Mouse (Mus musculus) thymus, adult 18-20 months (tissue): ENCODE data around the gene Npas3.

ENCODE experiments used
- DNase-seq, 2 experiments: peaks; one replicate each; pipeline ENCODE4 v3.0.0; 2022; ENCODE audit warnings: mixed read lengths in 2 of 2

The Npas3 gene

GRCm38 (mm10) chr12:53802381-53802780, 553.9 kb downstream of the Npas3 start:
- DNase-seq: no peak

- no peak for DNase-seq
Observed at GRCm38 (mm10) chr12:53810081-53810480, 561.6 kb downstream of the Npas3 start.

GRCm38 (mm10) chr12:53814291-53814690, 565.8 kb downstream of the Npas3 start:
- DNase-seq: no peak

GRCm38 (mm10) chr12:53819982-53820381, 571.5 kb downstream of the Npas3 start:
- no peak for DNase-seq

- no peak for DNase-seq
Observed at GRCm38 (mm10) chr12:53822881-53823280, 574.4 kb downstream of the Npas3 start.

- DNase-seq: no peak
Observed at GRCm38 (mm10) chr12:53825251-53825650, 576.8 kb downstream of the Npas3 start.

- no peak for DNase-seq
Observed at GRCm38 (mm10) chr12:53825898-53826605, 577.6 kb downstream of the Npas3 start.

- no peak for DNase-seq
Observed at GRCm38 (mm10) chr12:53826812-53827211, 578.3 kb downstream of the Npas3 start.

- no peak for DNase-seq
Observed at GRCm38 (mm10) chr12:53832590-53832989, 584.1 kb downstream of the Npas3 start.

- no peak for DNase-seq
Observed at GRCm38 (mm10) chr12:53833348-53833747, 584.9 kb downstream of the Npas3 start.

GRCm38 (mm10) chr12:53836031-53836790, 587.7 kb downstream of the Npas3 start:
- no peak for DNase-seq

GRCm38 (mm10) chr12:53837408-53837807, 588.9 kb downstream of the Npas3 start:
- DNase-seq: no peak

GRCm38 (mm10) chr12:53838541-53838940, 590.1 kb downstream of the Npas3 start:
- DNase-seq: no peak

GRCm38 (mm10) chr12:53841928-53842671, 593.6 kb downstream of the Npas3 start:
- no peak for DNase-seq

GRCm38 (mm10) chr12:53843626-53844025, 595.1 kb downstream of the Npas3 start:
- DNase-seq: no peak

- no peak for DNase-seq
Observed at GRCm38 (mm10) chr12:53846154-53846665, 597.7 kb downstream of the Npas3 start.

- no peak for DNase-seq
Observed at GRCm38 (mm10) chr12:53849263-53849662, 600.8 kb downstream of the Npas3 start.

- DNase-seq: no peak
Observed at GRCm38 (mm10) chr12:53852432-53852831, 604.0 kb downstream of the Npas3 start.

GRCm38 (mm10) chr12:53860176-53860575, 611.7 kb downstream of the Npas3 start:
- DNase-seq: no peak

- DNase-seq: no peak
Observed at GRCm38 (mm10) chr12:53862281-53862680, 613.8 kb downstream of the Npas3 start.

GRCm38 (mm10) chr12:53864436-53865136, 616.1 kb downstream of the Npas3 start:
- DNase-seq: no peak

- DNase-seq: no peak
Observed at GRCm38 (mm10) chr12:53865691-53866090, 617.2 kb downstream of the Npas3 start.

GRCm38 (mm10) chr12:53869981-53870380, 621.5 kb downstream of the Npas3 start:
- no peak for DNase-seq
